Mouse (Mus musculus): ENCODE data around the gene Krr1. TPM values are rescaled to one million over a fixed set of nuclear protein-coding genes. Genes with fewer than 3 reads are reported as not detected.

Krr1 gene
- 74.9 and 77.0 TPM in 2 replicates for total RNA-seq (2015)
- 55.8 and 63.2 TPM in 2 replicates for total RNA-seq (2017)

DNA sequence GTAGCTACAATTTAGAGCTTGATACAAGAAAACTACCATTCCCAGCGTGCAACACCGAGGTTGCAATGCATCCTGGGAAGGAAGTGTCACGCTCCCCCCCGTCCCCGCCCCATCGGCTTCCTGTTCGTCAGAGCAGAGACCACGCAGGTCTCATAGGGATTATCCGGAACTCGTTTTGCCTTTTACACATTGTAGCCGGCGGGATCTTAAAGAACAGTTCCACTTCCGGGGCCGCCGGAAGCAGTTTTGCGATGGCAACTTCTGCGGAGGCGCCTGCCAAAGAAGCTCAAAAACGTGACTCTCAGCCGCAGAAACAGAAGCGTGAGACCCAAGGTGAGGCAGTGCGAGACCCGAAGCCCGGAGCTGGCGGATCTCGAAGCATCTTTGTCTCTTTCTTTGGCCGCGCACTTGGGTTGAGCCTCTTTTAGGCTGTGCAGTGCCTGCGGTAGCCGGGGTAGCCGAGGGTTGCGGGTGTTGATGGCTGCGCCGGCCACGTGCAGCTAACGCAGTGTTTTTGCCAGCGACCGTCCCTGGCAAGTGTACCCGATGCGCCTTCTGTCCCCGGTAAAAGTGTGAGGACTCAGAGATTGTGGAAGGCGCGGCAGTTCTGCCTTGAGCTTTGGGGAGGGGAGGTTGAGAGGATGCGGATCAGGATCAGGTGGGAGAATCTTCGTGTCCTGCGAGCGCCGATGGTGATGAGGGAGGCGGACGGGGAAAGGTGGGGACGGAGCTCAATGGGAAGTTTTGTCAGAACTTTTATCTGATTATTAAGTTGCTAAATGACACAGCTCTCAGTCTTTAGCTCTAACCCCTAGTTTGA is at the start of gene Krr1:
Gene Krr1, plus strand, starts transcription at position 123 of the 820 bp plus-strand sequence.
- peak; percentile 98 for ATAC-seq (replicated peaks; ENCODE audit: poor library complexity)

DNA sequence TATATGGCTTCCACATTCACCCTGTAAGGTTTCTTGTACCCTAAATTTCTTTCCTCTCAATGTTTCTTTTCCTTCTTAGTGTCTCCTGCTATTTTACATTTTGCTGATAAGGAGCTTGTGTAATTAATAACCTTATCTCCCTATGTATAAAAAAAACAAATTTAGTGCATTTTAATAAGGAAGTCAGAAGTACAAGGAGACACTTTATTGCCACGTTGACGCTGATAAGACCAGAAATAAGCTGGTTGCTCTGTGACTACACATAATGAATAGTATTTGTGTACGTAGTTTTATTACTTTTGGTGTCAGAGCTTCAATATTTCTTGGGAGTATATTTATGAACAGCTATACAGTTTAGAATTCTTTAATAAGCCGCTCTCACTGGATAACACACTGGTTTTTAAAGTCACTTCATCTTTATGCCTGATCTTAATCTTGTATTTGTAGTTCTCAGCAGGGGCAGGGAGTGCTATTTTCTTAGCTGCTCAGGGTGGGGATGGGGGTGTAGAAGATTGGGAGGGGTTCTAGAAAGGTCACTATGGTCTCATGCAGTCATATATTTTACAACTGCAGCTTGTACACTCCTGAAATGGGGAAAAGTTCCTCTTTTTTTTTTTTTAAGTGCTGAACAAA is 48.8 kb upstream of the Krr1 start:
- ATAC-seq (replicated peaks; ENCODE audit: poor library complexity): no peak

DNA sequence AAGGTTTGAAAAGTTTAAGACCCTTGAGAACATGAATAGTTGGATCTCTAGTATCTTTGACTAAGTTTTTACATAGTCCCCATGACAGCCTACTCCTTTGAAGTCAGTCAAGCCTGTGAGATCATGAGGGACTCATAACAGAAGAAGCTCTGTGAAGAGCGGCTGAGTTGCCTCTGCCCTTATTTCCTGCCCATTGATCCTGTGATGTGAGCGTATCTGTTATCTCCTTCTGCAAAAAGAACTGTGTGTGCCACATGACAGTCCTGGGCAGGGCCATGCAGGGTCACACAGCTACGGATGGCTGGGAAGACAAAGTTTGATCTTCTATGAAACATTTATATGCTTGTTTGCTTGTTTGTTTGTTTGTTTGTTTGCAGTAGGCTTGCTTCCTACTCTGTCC is 48.3 kb upstream of the Krr1 start:
- peak; percentile 57 for ATAC-seq (replicated peaks; ENCODE audit: poor library complexity)

DNA sequence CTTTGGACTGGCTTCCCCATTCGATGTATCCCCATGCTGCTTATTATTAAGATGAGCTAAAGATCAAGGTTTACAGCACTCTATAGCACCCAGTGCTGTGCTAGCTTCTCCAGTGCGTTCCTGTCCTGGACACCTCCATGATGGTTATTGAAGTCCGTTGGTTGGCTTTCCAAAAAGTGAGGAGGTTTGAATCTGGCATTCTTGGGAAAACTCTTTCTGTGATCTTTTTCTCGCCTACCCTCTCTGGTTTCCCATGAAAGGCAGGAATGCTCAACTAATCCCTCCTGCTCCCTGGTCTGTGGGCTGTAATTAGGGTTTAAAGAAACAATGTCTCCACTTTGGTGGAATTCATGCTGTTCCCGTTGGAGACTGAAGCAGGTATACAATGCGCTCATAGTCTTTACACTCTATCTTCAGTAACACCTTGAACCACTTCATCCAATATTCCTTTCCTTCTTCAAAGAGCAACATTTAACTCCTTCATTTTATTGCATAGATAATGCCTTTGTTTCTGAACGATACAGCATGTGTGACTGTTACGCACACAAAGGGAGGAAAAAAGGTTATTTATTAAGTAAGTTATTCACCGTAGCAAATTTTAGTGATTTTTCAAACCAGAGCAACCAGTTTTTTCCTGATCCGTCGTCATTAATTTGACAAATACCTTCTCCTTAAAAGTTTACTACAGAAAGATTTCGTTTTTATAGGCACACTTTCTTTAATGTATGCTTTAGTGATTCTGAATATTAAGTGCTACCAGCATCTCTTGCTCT is 47.6 kb upstream of the Krr1 start:
- ATAC-seq (replicated peaks; ENCODE audit: poor library complexity): no peak

DNA sequence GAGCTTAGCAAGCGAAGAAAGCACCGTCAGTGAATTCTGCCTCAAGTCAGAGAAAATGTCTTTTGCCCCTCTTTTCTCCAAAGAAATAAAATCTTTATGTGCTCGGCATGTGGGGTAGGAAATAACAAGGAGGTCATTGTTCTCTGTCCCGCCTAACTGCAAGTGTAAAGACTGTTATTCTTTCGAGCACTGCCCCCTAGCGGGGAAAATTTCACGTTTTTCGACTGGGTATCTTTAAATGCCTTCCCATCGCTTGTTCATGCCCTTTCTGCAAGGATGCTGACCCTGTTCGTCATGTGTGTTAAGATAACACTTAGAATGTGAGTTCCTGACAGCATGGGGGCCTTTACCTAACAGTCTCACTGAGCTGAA is 47.0 kb upstream of the Krr1 start:
- peak; percentile 85 for ATAC-seq (replicated peaks; ENCODE audit: poor library complexity)

DNA sequence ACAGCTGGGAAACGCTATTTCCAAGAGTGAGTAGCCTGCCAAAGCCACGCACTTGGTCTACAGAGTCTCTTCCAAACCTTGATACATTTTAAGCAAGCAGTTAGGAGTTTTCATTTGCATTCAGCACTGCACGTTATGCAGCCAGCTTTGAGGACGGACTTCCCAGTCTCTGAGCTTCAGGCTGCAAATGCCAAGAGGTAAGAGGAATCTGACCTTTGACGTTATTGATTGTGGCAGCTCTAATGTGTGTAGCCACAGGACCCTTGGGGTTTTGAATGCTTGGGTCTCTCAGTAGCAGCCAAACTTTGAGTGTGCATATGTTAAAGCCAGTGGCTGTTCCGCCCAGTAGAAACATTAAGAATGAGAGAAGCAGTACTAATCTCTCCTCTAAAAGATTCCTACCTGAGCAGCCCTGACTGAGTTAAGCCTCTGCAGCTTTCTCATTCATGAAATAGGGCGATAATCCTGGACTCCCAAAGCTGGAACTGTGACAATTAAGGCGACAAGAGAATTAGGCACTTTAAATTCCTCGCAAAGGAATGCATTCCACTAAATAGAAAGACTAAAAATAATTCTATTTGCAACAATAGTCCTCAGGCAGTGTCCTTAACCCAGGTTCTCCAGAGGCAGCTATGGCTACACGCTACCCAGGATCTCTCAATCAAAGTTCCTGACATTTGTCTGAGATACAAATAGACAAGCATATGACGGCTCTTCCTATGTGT is 39.7 kb upstream of the Krr1 start:
- no peak for ATAC-seq (replicated peaks; ENCODE audit: poor library complexity)

DNA sequence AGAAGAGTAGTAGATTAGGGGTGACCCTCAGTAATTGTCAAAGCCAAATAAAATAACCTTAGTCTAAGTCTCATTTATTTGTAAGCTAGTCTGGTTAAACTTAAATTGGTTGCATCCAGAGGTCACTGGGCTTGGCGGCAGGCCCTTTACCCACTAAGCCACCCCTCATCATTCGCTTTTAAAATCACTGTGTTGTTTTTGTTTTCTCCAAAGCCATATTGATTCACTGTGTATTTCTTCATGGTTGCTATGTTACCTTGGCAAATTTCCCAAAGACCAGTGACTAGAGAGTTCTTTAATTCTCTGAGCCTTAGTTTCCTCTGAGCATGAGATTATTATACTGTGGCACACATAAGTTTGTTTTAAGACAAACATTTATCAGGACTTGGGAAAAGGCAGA is 37.3 kb upstream of the Krr1 start:
- no peak for ATAC-seq (replicated peaks; ENCODE audit: poor library complexity)

DNA sequence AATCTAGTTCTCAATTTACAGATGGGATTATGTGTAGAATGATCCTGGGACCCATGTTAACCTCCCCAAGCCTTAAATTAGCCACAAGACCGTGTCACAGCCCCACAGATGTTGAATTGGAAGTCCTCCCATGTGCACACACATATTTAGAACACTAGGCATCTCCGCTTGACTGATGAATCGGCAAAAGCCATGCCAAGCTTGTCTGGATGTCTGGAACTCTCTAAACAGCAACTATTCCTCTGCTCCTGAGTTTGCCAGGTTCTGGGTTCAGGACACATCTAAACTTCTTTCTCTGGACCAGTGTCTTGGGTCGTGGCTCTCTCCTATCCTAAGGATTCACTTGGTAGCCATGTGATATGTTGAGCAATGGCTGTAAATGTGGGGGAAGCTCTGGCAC is 36.4 kb upstream of the Krr1 start:
- no peak for ATAC-seq (replicated peaks; ENCODE audit: poor library complexity)

DNA sequence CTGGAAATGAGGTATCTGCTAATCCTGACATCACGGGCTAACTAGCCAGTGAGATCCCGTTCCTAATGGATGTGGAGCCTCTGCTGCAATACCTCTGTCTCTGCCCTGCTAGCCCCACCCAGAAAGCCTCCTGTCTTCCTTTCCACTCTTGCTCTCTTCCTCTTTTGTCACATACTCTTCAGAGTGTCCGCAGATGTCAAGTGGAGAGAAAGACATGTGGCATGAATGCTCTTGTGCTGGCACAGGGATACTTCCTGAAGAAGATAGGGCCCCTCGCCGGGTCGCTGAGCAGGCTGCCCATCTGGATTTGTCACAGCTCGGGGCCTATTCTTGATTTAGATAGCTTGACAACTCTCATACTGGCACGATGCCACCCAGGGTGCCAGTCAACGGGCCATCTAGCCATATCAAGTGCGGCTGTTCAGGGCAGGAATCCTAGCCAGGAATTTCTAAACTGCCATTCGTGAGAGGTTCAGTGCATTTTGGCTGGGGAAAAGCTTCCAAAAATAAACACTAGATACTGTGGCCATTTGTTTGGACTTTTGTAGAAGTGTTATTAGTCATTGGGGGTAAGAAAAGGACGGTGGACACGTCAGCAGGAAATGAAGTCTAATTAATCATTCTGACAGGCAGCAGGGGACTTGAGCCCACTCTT is 35.8 kb upstream of the Krr1 start:
- peak; percentile 95 for ATAC-seq (replicated peaks; ENCODE audit: poor library complexity)

DNA sequence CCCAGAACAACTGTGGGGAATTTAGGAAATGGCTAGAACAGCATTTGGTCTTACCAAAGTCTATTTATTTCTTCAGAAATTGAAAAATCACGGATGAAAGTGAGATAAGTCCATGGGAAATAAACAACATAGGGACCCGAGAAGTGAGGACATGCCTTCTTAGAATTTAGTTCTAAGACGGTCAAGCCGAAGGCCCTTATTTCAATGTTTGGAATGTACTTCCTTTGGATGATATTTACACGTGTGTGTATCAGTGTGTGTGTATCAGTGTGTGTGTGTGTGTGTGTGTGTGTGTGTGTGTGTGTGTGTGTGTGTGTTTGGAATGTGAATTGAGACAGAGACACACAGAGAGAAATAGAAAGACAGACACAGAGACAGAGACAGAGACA is 35.3 kb upstream of the Krr1 start:
- no peak for ATAC-seq (replicated peaks; ENCODE audit: poor library complexity)

DNA sequence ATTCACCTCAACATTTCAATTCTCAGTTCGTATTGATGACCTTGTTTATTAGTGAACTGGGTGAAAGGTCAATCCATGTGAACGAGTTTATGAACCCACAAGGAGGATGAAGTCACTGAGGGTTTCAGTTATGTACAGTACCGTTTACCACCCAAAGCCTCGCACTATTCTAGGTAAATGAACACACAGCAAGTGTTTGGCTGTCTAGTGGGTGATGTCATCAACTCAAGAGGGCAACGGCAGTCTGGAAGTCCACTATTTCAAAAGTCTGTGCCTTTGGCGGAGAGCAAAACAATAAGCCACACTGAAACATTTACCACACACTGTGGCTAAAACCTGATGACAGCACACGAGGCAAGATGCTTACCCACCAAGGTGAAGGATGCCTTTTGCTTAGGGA is 29.4 kb upstream of the Krr1 start:
- ATAC-seq (replicated peaks; ENCODE audit: poor library complexity): no peak

DNA sequence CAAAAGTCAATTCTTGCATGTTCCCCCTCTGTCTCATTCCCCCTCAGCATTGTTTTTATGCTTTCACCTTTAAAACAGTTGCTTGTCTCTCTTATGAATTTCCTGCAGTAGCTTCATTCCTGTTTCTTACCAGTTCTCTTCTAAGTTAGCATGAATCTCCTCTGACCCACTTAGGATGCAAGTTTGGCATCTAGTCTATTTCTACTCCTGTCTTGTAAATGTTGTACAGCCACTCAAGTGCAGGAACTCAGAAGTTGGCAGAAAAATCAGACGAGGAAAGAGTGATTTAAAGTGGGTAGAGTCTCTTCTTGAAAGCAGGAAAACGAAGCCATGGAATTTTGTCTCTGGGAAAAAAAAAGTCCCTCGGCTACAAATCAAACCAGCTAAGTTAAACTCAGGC is 26.9 kb upstream of the Krr1 start:
- ATAC-seq (replicated peaks; ENCODE audit: poor library complexity): no peak

DNA sequence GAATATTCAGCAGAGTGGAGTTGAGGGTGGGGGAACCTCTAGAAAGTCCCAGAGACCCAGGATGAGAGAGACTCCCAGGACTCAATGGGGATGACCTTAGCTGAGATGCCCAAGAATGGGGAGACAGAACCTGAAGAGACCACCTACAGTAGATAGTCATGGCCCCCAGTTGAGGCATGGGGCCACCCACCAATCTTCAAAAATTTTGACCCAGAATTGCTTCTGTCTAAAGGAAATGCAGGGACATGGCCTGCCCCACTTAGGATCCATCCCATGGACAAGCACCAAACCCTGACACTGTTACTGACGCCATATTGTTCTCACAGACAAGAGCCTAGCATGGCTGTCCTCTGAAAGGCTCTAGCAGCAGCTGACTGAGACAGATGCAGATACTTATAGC is 24.4 kb upstream of the Krr1 start:
- no peak for ATAC-seq (replicated peaks; ENCODE audit: poor library complexity)

DNA sequence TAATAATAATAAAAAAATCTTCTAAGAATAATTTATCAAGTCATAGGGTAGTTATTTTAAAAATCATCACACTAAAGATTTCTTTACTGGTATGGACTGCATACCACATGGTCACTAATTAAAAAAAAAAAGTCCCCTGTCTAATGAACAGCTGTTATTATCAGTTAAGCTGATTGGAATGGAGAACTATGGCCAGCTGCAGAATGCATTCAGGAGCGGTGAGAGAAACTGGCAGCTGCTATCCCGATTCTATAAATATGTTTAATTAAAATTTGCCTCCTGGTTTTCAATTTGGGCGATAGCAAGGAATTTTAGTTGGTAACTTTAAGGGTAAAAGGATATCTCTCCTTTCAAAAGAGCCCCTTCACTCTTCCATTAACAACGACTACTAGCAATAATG is 23.5 kb upstream of the Krr1 start:
- ATAC-seq (replicated peaks; ENCODE audit: poor library complexity): no peak

DNA sequence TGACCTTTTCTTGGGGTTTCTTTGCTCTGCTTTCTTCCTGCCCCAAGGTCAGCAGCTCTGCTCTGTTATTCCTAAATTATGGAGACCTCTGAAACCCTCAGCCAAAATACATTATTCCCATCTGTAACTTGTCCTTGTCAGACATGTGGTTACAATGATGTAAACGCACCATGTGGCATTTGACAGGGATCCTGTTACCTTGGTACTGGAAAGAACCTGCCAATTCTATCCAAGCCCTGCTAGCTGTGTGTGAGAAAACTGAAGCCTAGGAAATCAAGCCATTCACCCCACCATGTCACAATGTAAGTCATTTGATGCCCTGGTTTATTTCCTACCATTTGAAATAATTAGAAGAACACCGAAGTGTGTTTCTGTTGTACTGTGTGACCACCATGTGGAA is 16.6 kb upstream of the Krr1 start:
- no peak for ATAC-seq (replicated peaks; ENCODE audit: poor library complexity)

DNA sequence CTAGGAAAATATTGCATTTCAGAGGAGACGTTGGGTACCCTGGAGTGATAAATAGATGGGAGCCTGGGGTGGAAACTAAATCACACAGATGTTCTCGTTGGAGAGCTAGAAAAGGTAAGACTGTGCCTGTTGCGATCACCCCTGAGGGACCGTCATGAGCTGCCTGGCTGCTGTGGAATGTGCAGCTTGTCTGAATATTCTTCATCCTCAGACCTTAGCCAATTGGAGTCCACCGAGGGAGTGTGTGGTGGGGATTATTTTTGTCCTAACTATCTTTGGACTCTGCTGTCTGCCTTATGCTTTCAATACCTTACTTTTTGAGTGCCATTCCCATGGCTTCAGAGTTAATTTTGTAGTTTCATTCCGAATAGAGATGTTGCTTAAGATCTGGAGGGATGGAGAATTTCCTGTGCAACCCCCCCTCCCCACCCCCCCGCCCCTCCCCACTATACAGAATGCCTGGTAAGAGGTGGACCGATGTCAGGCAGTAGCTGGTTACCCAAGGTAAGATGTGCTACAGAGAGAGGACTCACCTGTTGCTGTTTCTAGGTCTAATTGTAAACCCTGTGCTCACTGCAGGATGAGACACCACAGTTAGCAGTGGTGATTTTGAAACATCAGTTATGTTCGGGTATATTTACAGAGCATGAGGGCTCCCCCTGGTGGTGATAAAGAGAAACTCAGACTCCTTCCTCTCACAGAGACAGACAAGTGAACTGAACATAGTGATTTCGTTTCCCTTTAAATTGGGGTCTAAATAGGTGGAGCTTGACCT is 15.0 kb upstream of the Krr1 start:
- peak; percentile 98 for ATAC-seq (replicated peaks; ENCODE audit: poor library complexity)

DNA sequence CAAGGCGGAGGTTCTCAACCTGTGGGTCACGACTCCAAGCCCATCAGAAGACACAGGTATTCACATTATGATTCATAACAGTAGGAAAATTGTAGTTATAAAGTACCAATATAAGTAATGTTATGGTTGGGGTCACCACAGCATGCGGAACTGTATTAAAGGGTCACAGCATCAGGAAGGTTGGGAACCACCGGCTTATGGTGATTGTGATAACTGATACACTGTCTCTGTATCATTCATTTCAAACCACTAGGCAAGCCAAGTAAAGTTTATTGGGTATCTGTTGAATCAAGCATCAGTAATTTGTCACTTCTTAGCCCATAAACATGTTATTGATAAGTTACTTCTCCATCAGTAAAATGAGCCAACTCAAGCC is 14.4 kb upstream of the Krr1 start:
- ATAC-seq (replicated peaks; ENCODE audit: poor library complexity): no peak

DNA sequence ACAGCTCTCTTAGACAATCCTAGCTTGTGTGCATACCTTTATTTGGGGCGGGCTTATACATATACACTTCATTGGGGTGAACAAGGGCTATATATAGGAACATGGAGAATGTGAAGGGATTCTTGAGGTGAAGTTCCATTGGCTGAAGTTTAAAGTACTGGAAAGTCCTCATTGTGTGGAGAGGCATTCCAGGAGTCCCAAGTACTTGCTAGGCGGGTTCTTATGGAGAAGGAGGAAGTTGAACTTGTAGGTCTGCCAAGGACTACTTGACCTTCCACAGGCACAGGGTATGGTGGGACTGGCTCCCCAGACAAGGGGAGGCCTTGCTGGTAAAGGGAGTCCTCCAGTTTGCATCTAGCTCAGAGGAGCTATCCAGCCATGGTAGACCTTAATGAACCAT is 13.1 kb upstream of the Krr1 start:
- ATAC-seq (replicated peaks; ENCODE audit: poor library complexity): no peak

DNA sequence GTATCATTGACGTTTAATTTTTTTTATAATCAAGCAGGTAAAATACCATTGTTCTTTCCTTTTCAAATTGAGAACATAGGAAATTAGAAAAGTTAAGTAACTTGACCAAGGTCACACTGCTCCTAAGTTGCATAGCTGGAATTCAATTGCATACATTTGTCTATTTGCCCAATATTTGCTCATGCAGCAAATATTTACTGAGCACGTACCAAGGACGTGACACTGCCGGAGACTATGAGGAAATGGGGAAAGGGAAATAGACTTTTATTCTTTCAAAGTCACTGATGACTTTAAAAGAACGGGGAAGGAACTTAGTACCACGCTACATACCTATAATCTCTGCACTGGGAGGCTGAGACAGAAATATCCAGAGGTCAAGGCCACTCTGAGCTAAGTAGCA is 12.0 kb upstream of the Krr1 start:
- ATAC-seq (replicated peaks; ENCODE audit: poor library complexity): no peak

DNA sequence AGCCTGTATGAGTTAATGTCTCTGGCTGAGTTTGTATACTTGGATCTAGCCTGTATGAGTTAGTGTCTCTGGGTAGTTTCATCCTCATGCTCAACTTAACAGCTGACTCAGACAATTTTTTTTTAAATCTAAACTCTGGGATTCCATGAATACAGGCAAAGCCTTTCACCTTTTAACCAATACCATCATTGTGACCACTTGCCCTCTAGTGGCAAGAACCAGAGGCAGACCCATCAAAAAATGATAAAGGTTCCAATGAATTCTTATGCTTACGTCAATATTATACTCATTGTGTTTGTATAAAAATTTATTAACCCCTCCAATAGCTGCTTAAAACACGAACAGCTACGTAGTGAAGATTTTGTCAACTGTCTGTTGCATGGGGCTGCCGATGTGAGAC is 6.1 kb upstream of the Krr1 start:
- peak; percentile 83 for ATAC-seq (replicated peaks; ENCODE audit: poor library complexity)

Measured in megakaryocyte progenitor cell, adult 5-6 weeks (primary cell).